Mouse (Mus musculus): ENCODE data around the gene Vps4a.
"Not testable (repeated sequence)": the region's sequence is repeated elsewhere in the genome, so short reads cannot be mapped to it uniquely, and the experiment has no call there.

The Vps4a gene

GRCm38 (mm10) chr8:107030650-107031576, at the start of gene Vps4a:
Gene Vps4a (plus strand): TSS chr8:107031222.
- peak; percentile 84 for ATAC-seq (ENCODE audit: low TSS enrichment)

- peak; percentile 43; the same call in 1 of the 2 replicates for ATAC-seq (ENCODE audit: low TSS enrichment)
Measured at GRCm38 (mm10) chr8:106985404-106985821, 45.6 kb upstream of the Vps4a start.

- no peak for ATAC-seq (ENCODE audit: low TSS enrichment)
Measured at GRCm38 (mm10) chr8:106985951-106986350, 45.1 kb upstream of the Vps4a start.

- no peak for ATAC-seq (ENCODE audit: low TSS enrichment)
Measured at GRCm38 (mm10) chr8:106987557-106987956, 43.5 kb upstream of the Vps4a start.

GRCm38 (mm10) chr8:106991393-106991792, 39.6 kb upstream of the Vps4a start:
- peak; percentile 87 for ATAC-seq (ENCODE audit: low TSS enrichment)

- ATAC-seq (ENCODE audit: low TSS enrichment) = not testable (repeated sequence)
Measured at GRCm38 (mm10) chr8:106996339-106996738, 34.7 kb upstream of the Vps4a start.

- no peak for ATAC-seq (ENCODE audit: low TSS enrichment)
Measured at GRCm38 (mm10) chr8:106997416-106997815, 33.6 kb upstream of the Vps4a start.

GRCm38 (mm10) chr8:106999068-106999467, 32.0 kb upstream of the Vps4a start:
- no peak for ATAC-seq (ENCODE audit: low TSS enrichment)

GRCm38 (mm10) chr8:107002532-107002931, 28.5 kb upstream of the Vps4a start:
- ATAC-seq (ENCODE audit: low TSS enrichment) = peak; percentile 97

- peak; percentile 69 for ATAC-seq (ENCODE audit: low TSS enrichment)
Measured at GRCm38 (mm10) chr8:107007795-107008194, 23.2 kb upstream of the Vps4a start.

GRCm38 (mm10) chr8:107012666-107013065, 18.4 kb upstream of the Vps4a start:
- no peak for ATAC-seq (ENCODE audit: low TSS enrichment)

GRCm38 (mm10) chr8:107014915-107015314, 16.1 kb upstream of the Vps4a start:
- no peak for ATAC-seq (ENCODE audit: low TSS enrichment)

GRCm38 (mm10) chr8:107023479-107023878, 7.5 kb upstream of the Vps4a start:
- ATAC-seq (ENCODE audit: low TSS enrichment) = no peak

GRCm38 (mm10) chr8:107029310-107029709, 1.7 kb upstream of the Vps4a start:
- ATAC-seq (ENCODE audit: low TSS enrichment) = no peak

GRCm38 (mm10) chr8:107030058-107030457, 964 bp upstream of the Vps4a start:
- ATAC-seq (ENCODE audit: low TSS enrichment) = no peak

- ATAC-seq (ENCODE audit: low TSS enrichment) = peak; percentile 42
Measured at GRCm38 (mm10) chr8:107031577-107032090, 612 bp downstream of the Vps4a start.

- ATAC-seq (ENCODE audit: low TSS enrichment) = not testable (repeated sequence)
Measured at GRCm38 (mm10) chr8:107033609-107034008, 2.6 kb downstream of the Vps4a start.

- no peak for ATAC-seq (ENCODE audit: low TSS enrichment)
Measured at GRCm38 (mm10) chr8:107035641-107036040, 4.6 kb downstream of the Vps4a start.

- ATAC-seq (ENCODE audit: low TSS enrichment) = no peak
Measured at GRCm38 (mm10) chr8:107036626-107037025, 5.6 kb downstream of the Vps4a start.

- ATAC-seq (ENCODE audit: low TSS enrichment) = no peak
Measured at GRCm38 (mm10) chr8:107040632-107041031, 9.6 kb downstream of the Vps4a start.

- no peak for ATAC-seq (ENCODE audit: low TSS enrichment)
Measured at GRCm38 (mm10) chr8:107045478-107045877, 14.5 kb downstream of the Vps4a start.

GRCm38 (mm10) chr8:107046976-107047375, 16.0 kb downstream of the Vps4a start:
- ATAC-seq (ENCODE audit: low TSS enrichment) = no peak

Data from frontal cortex, adult (tissue).